Mouse (Mus musculus): ENCODE measurements around the gene Layn. TPM values are rescaled to one million over a fixed set of nuclear protein-coding genes. Genes with fewer than 3 reads are reported as not detected.
A peak's percentile ranks its signal among the peaks of the same experiment; 100 is the strongest.

Gene Layn
- 1 to 10 TPM; 4.1 to 5.7 TPM for total RNA-seq (2021)

GRCm38 (mm10) chr9:51076979-51077315 lies at the start of gene Layn:
Gene Layn, minus strand, starts transcription at chr9:51077094.
- intact Hi-C loops (cut with DNase I) = no loop called here
- DNase-seq (ENCODE audit: low spot score in 2 of 2) = peak; percentile 34 to 43

GRCm38 (mm10) chr9:51114767-51115166 lies 37.9 kb upstream of the Layn start:
- intact Hi-C loops (cut with DNase I) = no loop called here
- no peak for DNase-seq (ENCODE audit: low spot score in 2 of 2)

GRCm38 (mm10) chr9:51105751-51106150 lies 28.9 kb upstream of the Layn start:
- DNase-seq (ENCODE audit: low spot score in 2 of 2) = no peak
- intact Hi-C loops (cut with DNase I) = no loop called here

GRCm38 (mm10) chr9:51103808-51104514 lies 27.1 kb upstream of the Layn start:
- intact Hi-C loops (cut with DNase I) = no loop called here
- DNase-seq (ENCODE audit: low spot score in 2 of 2) = peak in 1 of 2 experiments; percentile 12

- DNase-seq (ENCODE audit: low spot score in 2 of 2) = peak; percentile 19 to 37
- intact Hi-C loops (cut with DNase I) = no loop called here
Measured at GRCm38 (mm10) chr9:51102963-51103807, 26.3 kb upstream of the Layn start.

- peak; percentile 10 to 17 for DNase-seq (ENCODE audit: low spot score in 2 of 2)
Measured at GRCm38 (mm10) chr9:51101756-51102425, 25.0 kb upstream of the Layn start, which contains the start of gene 4833427G06Rik. Gene 4833427G06Rik, minus strand, starts transcription at chr9:51102078.

GRCm38 (mm10) chr9:51096306-51096705 lies 19.4 kb upstream of the Layn start:
- intact Hi-C loops (cut with DNase I) = no loop called here
- DNase-seq (ENCODE audit: low spot score in 2 of 2) = no peak

More at GRCm38 (mm10) chr9:51101756-51102425, 25.0 kb upstream of the Layn start, which contains the start of gene 4833427G06Rik:
- intact Hi-C loops (cut with DNase I) = no loop called here

- DNase-seq (ENCODE audit: low spot score in 2 of 2) = no peak
- intact Hi-C loops (cut with DNase I) = no loop called here
Measured at GRCm38 (mm10) chr9:51093697-51094096, 16.8 kb upstream of the Layn start.

GRCm38 (mm10) chr9:51081614-51082013 lies 4.7 kb upstream of the Layn start:
- intact Hi-C loops (cut with DNase I) = no loop called here
- no peak for DNase-seq (ENCODE audit: low spot score in 2 of 2)

- no peak for DNase-seq (ENCODE audit: low spot score in 2 of 2)
- intact Hi-C loops (cut with DNase I) = no loop called here
Measured at GRCm38 (mm10) chr9:51076300-51076978, 455 bp downstream of the Layn start.

GRCm38 (mm10) chr9:51075780-51076179 lies 1.1 kb downstream of the Layn start:
- peak; percentile 9 to 10 for DNase-seq (ENCODE audit: low spot score in 2 of 2)
- intact Hi-C loops (cut with DNase I) = no loop called here

- intact Hi-C loops (cut with DNase I) = no loop called here
- DNase-seq (ENCODE audit: low spot score in 2 of 2) = no peak
Measured at GRCm38 (mm10) chr9:51070801-51071200, 6.1 kb downstream of the Layn start.

GRCm38 (mm10) chr9:51068202-51068601 lies 8.7 kb downstream of the Layn start:
- intact Hi-C loops (cut with DNase I) = no loop called here
- DNase-seq (ENCODE audit: low spot score in 2 of 2) = no peak

- DNase-seq (ENCODE audit: low spot score in 2 of 2) = no peak
- intact Hi-C loops (cut with DNase I) = no loop called here
Measured at GRCm38 (mm10) chr9:51060601-51061000, 16.3 kb downstream of the Layn start, which contains the start of gene Btg4. Gene Btg4, plus strand, starts transcription at chr9:51060901.

- intact Hi-C loops (cut with DNase I) = no loop called here
- DNase-seq (ENCODE audit: low spot score in 2 of 2) = peak in 1 of 2 experiments; percentile 22
Measured at GRCm38 (mm10) chr9:51058951-51059521, 17.9 kb downstream of the Layn start.

- DNase-seq (ENCODE audit: low spot score in 2 of 2) = peak in 1 of 2 experiments; percentile 25
- intact Hi-C loops (cut with DNase I) = no loop called here
Measured at GRCm38 (mm10) chr9:51056360-51057324, 20.3 kb downstream of the Layn start.

- intact Hi-C loops (cut with DNase I) = loop anchor here (5.0 kb wide), 1 partner anchor 205 kb away; the partner anchor contains the start of gene Ppp2r1b
- no peak for DNase-seq (ENCODE audit: low spot score in 2 of 2)
Measured at GRCm38 (mm10) chr9:51052180-51052579, 24.7 kb downstream of the Layn start.

- no peak for DNase-seq (ENCODE audit: low spot score in 2 of 2)
- intact Hi-C loops (cut with DNase I) = no loop called here
Measured at GRCm38 (mm10) chr9:51042136-51042535, 34.8 kb downstream of the Layn start.
